Mouse (Mus musculus) frontal cortex, adult 2 months (tissue): ENCODE data around the gene Hdgf. TPM values are rescaled to one million over a fixed set of nuclear protein-coding genes. Genes with fewer than 3 reads are reported as not detected.

Source experiments
- DNase-seq, 2 experiments: peaks; one replicate each; pipeline ENCODE4 v3.0.0; 2022; ENCODE audit warnings: low spot score in 1 of 2; ENCODE audit errors: extremely low spot score in 1 of 2
- polyA plus RNA-seq: library from polyadenylated mRNA; depleted of rRNA; stranded (reverse); fragments of >200 nt; gene quantifications from 2 replicates; pipeline ENCODE4 v1.2.3, GENCODE M21; 2012

Gene Hdgf
- polyA plus RNA-seq, 1 experiment = 183 TPM

- DNase-seq = no peak
Measured at GRCm38 (mm10) chr3:87944838-87945600, 38.9 kb downstream of the Hdgf start.

DNA sequence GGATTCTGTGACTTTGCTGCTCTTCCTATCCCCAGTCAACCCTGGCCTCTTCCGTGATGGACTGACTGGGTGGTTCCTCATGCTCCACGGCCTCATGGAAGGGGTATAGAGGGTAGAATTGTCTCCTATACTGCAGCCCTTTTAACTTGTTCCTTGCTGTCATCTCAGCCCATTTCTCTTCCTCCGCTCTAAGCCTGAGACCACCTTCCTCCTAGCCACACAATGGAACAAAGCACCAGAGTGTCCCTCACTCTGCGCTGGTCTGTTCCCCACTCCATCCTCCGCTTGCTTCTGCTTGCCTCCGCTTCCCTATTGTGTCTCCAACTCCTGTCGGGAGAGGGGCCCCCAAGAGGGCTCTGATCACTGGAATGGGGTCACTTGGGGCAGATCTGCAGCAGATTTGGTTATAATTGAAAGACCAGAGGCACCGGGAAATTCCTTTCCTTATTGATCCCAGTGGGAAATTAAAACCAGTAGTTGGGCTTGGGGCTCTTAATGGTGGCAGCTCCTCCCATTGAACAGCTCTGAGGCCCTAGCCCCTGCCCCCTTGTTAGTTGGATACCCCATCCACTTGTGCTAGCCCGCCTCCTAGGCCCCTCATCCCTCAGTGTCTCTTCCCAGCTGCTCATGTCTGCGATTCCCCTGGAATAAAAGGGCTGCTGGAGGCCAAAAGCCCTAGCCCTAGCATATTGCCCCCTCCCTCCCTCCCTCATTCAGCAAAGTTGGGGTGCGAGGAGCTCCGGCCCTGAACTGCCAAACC, 39.8 kb downstream of the Hdgf start:
- DNase-seq = no peak

DNA sequence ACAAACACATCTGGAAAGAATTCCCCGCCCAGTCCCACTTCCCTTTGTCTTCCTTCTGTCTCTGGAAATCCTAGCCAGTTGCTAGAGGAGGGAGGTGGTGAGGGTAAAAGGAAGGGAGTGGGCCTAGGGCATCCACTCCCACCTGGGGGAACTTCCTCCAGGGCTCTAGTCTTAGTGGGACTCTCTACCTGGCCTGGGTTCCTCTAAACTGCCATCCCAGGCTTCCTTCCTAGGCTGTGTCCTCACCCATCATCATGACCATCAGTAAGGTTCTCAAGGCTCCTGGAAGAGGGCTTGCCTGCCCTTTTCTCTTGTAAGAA, 40.4 kb downstream of the Hdgf start:
- no peak for DNase-seq

DNA sequence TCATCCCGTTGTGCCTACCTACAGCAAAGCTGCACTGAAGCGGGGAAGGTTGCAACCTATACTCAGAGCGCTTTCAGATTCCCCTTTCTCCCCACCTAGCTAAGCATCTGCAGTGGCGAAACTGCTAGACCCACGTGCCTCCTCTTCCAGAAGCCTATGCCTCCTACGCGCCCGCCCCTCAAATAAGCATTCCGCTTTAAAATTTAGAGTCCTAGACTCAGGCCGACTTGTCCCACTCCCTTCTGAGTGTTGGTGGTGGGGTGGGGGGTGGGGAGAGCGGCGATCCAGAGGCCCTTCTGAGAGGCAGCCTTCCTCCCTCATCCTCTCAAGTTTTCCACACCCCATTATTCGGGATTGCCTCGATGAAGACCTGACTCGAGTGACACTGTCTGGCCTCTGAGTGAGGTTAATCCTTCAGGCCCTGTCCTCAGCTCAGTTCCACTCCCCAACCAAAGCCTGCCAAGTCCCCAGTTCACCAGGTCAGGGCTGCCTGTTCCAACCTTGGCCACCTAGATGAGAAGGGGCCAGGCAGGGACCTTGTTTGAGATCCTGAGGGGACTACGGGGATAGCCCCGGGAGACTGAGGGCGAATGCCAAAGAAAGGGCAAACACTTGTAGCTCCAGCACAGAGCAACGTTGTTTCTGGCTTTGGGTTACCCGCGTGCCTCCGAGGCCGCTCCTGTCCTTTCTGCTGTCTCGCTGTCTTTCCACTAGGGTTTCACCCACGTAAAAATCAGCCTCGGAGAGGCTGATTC, 41.1 kb downstream of the Hdgf start:
- DNase-seq = no peak

GRCm38 (mm10) chr3:87947811-87948199, 41.7 kb downstream of the Hdgf start:
- DNase-seq = no peak

DNA sequence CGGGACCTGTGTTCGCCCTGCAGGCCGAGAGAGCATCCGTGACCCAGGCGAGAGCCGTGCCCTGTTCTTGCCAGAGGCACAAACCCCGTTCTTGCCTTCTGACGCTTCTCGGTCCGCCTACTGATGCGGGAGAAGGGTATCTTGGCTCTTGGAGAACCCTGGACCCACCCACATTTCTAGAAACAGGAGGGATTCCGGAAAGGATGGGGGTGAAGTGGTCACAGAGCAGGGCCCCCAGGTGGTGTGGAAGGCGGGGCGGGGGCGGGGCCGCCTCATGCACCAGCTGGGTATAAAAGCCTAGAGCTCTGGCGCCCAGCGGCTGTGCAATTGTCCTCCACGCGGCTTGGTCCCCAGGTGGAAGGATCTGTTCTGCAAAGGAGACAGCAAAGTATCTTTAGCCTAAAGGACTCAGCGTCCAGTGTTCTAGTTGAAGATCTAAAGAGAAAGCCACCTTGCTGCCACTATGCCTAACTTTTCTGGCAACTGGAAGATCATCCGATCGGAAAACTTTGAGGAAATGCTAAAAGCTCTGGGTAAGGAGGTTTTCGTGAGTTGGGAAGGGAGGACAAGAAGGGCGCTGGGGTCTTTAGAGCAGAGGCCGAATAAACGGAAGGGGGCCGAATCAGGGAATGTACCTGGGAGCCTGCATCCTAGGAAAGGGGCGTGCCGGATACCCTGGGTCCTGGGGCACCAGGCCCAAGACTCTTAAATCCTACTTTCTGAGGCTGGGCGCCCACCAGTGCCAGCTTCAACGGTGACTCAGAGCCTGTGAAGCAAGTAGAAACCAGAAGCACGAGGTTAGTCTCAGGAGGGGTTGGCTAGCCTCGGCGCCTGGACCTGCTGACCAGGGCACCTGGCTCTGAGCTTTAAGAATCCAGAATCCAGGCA, 42.5 kb downstream of the Hdgf start, which contains the start of gene Crabp2:
TSS of gene Crabp2 (plus strand) at position 289 of the 888 bp plus-strand sequence.
- no peak for DNase-seq

GRCm38 (mm10) chr3:87949266-87949954, 43.3 kb downstream of the Hdgf start:
- no peak for DNase-seq

DNA sequence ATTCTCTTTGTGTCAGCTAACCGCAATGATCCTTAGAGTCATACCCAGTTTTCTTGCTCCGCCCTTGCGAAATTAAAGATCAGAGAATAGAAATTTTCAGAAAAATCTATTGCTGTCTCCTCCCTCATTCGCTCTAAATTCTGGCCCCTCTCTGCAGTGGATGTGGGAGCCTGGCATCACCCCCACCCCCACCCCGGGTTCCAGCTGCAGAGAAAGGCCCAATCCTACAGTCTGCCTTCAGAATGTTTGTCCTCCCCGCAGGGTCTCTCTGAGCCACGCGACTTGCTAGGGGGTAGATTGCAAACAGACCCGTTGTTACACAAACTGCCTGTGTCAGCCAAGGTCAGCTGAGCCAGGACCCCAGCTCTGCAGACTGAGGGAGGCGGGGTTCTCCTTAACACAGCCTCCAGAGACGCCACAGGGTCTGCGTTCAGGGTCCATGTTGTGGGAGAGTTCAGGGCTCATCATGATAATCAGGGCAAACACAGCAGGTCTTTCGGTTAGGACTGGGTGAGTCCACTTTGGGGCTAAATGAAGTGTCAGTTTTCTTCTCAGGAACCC, 43.9 kb downstream of the Hdgf start:
- no peak for DNase-seq

- no peak for DNase-seq
Measured at GRCm38 (mm10) chr3:87951946-87952345, 45.8 kb downstream of the Hdgf start.

GRCm38 (mm10) chr3:87952440-87952839, 46.3 kb downstream of the Hdgf start:
- DNase-seq = no peak

- DNase-seq = no peak
Measured at GRCm38 (mm10) chr3:87958056-87958455, 51.9 kb downstream of the Hdgf start.

DNA sequence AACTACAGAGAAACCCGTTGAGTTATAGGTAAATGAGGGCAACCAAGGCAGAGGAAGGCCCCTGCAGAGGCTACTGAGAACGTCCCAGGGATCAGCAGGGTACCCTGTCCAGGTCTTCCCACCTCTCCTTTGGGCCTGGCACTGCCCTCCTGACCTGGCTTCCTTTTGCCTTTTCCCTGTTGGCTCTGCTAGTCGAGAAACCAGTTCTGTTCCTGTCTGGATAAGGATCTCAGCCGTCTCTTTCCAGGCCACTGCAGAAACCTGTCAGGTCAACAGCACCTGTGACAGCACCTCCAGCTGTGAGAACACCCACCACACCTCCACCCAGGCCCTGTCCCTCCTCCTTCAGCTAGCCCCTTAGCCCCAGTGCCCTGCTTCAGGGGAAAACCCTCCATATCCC, 52.4 kb downstream of the Hdgf start:
- no peak for DNase-seq

DNA sequence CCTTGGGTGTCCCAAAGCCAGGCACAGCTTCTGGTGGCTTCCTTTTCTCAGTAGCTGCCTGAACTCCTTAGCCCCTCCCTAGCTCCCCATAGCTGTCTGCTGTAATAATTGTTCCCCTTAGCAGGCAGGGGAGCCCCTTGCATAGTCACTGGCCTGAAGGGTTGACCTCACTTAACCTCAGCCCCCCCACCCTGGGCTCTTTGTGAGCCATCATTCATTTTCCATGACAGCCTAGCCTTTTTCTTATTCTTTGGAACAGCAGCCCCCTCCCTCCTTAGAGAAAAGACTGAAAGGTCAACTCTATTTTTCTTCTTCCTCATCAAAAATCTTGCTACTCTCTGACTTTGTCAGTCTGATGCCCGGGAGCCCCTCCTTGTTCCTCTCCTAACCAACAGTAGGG, 52.8 kb downstream of the Hdgf start:
- no peak for DNase-seq

DNA sequence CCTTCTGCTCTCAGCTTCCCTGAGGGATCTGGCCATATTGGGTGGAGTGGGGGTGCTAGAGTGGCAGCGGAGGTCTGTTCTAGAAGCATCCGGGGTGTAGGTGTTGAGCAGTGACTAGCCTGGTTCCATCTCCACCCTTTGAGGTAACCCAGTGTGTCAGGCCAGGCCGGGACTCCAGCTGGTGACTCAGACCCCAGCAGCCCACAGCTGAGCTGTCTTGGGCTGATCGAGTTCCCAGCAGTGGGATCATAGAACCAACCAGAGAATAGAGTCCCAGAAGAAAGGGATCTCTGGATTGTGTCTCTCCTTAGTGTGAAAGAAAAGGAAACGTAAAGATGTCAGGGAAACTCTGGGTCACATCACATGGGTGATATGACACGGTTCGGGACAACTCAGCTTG, 53.2 kb downstream of the Hdgf start:
- no peak for DNase-seq

- DNase-seq = no peak
Measured at GRCm38 (mm10) chr3:87960191-87960585, 54.1 kb downstream of the Hdgf start.

DNA sequence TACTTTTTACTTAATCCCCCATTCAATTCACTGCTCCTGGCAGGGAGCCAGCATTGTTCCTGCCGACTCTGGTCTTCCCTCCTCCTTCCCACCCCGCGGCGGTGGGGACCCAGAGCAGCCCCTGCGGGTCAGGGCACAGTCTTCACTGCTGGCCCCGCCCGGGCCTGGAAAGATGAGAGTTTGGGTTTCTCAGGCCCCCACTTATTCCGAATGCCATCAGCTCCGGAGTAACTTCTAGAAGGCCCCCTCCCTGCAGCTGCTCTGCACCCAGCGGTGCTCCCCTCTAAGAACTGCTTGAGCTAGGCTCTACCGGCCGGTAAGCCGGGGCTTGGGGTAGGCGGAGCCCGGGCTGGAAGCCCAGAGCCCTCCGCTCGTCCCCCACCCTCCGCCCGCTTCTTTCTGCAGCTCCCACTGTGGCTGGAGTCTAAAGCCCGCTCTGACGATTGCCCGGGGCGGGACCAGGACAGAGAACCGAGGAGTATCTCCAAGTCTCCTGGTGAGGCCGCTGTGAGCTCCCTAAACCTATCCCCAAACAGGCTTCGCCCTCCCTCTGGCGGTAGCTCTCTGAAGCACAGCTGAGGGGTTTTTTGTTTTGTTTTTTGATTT, 54.6 kb downstream of the Hdgf start:
- DNase-seq = peak; percentile 61 to 83
